Mouse (Mus musculus): ENCODE data around the gene Zmym3.

The Zmym3 gene

DNA sequence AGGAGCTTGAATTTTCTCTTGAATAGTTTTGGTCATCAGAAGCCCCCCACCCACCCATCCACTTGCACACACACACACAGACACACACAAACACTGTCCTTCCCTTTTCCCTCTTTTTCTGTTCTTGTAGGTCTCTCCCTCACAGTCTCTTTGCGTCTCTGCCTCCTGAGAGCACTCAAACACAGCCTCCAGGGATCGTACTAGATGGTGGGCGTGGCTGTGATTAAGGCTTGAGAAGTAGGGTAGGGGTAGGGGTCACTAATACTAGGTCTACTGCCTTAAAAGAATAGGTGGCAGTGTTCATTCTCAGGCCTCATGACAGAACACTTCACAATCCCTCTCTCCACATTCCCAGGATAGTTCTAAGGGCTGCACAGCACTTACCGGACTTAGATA lies at the start of gene Zmym3:
Gene Zmym3 (minus strand): TSS at position 150 of the 396 bp plus-strand sequence.
- no peak for DNase-seq (ENCODE audit: low read depth, low spot score)

- DNase-seq (ENCODE audit: low read depth, low spot score) = no peak
Observed at GRCm38 (mm10) chrX:101451591-101451990, 30.9 kb upstream of the Zmym3 start.

DNA sequence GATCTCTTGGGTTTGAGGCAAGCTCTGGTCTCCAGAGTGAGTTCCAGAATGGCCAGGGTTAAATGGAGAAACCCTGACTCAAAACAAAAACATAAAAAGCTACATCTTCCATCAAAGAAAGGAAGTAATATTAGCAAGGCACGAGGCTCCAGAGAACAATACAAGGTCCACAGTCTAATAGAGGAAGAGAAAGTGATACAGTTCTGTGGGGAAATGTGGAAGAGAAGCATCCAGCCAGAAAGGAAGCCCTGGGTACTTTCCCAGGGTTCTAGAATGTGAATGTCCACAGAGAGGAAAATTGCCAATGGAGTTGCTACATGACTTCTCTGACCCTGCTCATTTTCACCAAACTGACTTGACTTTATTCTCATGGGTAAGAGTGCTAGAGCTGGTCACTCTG lies 30.5 kb upstream of the Zmym3 start:
- no peak for DNase-seq (ENCODE audit: low read depth, low spot score)

DNA sequence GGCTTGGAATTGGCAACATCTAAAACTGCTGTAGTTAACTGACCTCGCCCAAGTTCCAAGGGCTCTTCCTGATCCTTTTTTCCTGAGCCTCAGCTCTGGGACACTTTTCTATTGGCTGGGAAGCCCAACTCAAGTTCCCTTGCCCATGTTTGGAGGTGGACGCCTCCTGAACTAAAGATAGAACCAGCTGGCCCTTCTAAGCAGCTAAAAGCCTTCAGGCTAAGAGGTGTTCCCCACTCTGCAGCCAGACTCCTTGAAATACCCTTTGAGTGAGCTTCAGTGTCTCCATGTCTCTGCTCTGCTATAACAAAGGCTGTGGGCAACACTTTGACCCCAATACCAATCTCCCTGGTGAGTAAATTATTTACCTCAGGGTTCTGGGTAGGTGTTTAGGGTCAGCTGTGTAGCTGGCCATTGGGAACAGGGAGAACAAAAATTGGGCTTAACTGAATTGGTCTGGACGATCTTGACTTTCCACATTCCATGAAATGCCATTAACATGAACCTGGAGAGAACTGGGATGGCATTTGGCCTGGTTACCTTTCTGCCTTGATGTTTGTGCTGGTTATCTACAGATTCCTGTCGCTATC lies 28.3 kb upstream of the Zmym3 start, which contains the start of gene Itgb1bp2:
Gene Itgb1bp2 (plus strand): TSS at position 203 of the 590 bp plus-strand sequence.
- no peak for DNase-seq (ENCODE audit: low read depth, low spot score)

- no peak for DNase-seq (ENCODE audit: low read depth, low spot score)
Observed at GRCm38 (mm10) chrX:101429976-101430375, 9.3 kb upstream of the Zmym3 start.

- peak; percentile 92 for DNase-seq (ENCODE audit: low read depth, low spot score)
Observed at GRCm38 (mm10) chrX:101429142-101429949, 8.7 kb upstream of the Zmym3 start, which contains the start of gene Nono. Nono (plus strand) TSS chrX:101429318.

DNA sequence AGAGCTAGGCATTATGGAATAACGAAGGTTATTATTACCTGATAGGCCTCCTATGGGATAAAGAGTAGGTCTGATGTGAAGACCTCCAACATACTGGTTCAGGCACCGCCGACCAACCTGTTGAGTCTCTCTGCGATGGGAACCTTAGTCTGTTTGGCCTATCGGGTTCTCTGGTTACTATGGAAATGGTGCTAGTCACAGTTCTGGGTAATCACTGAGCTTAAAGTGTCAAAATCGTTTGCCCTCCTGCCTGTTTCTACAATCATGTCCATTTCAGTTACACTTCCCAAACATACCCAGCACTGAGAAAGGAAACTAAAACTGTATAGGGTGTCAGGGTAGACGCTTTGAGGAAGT lies 8.1 kb upstream of the Zmym3 start:
- DNase-seq (ENCODE audit: low read depth, low spot score) = peak; percentile 8

GRCm38 (mm10) chrX:101427774-101428173 lies 7.1 kb upstream of the Zmym3 start:
- DNase-seq (ENCODE audit: low read depth, low spot score) = no peak

GRCm38 (mm10) chrX:101423462-101423861 lies 2.8 kb upstream of the Zmym3 start:
- no peak for DNase-seq (ENCODE audit: low read depth, low spot score)

DNA sequence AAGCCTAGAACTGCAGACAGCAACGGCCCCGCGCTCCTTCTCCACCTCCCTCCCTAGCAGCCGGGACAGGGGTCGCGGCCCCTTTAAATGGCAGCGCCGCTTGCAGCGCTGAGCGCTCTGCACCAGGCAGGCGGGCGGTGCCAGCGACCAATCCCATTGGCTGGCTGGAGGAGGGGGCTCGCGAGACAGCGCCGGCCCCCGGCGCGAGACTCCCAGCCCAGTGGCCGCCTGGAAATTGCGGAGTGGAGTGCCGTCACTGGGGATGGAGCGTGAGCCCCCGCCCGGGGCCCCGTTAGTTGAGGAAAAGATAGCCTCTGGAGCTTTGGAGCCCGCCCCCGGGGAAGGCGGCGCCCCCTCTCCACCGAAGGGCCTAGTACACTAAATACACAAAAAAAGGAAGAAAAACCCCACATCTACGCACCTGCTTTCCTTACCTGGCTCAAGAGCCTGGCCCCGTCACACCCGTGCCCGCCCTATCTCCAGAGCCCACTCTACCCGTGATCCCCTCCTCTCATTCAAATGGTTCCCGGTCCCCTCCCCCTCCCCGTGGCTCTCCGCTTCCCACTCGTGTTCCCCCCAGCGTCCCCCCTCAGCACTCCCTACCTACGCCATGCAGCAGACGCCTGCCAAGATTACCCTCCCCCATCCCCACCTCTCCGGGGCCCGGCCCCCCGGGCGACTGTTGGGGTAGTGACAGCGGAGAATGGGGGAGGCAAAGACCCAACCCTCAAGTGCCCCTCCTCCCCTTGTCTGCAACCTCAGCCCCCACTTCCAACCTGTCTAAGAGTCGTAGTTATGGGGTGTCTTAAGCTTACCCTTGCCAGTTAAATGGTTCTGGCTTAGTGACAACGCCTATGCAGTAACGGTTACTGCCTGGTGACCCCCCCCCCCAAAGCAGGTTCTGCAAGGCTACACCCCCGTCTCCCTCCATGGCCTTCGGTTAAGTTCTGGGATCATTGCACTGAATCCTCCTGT lies 637 bp downstream of the Zmym3 start:
- peak; percentile 75 for DNase-seq (ENCODE audit: low read depth, low spot score)

DNA sequence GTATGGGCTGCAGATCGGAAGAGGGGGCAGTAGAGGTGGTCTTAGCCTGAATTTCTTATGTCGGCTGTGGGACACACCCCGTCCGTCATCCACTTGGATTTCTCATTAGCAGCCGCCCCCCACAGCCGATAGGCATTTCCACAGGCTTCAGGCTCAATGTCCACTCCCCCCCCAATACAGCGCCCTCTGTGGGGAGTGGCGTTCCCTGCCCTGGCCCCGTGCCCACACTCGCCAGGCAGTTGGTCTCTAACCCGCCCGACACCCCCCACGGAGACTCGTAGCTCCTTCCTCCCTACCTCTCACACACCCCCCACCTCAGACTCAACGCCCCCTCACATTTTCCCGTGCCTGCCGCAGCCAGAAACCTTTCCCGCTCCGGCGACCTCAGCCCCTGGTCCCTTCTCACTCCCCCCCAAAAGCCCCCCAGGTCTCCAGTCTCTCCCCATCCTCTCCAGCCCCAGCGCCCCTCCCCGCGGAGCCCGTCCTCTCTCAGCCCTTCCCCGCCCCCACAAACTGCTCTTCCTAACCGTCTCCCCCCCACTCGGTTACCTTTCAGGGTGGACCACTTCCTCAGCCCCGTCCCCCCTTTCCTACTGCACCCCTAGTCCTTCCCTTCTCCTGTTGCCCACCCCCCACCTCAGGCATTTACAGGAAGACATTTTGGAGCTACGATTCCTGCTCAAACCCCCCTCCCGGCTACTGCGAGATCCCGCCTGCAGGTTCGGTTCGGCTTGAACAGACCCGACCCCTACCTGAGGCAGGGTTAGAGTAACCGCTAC lies 1.5 kb downstream of the Zmym3 start:
- peak; percentile 24 for DNase-seq (ENCODE audit: low read depth, low spot score)

DNA sequence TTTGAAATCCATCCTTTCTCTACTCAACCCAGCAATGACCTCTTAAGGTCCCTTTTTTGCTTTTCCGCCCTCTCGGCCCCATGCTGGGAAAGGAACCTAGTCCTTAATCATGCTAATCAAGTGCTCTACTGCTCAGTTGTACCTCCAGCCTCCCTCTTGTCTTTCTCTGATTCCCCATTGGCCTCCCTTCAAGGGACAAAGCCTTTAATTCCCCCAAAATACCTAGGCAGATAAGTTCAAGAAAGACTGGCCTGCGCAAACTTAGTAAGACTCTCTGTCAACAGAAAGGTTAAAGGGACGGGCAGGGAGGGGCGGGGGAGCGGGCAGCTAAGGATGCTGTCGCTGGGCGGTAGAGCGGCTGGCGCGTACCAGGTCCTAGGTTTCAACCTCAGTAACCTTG lies 24.2 kb downstream of the Zmym3 start:
- no peak for DNase-seq (ENCODE audit: low read depth, low spot score)

GRCm38 (mm10) chrX:101394341-101394740 lies 26.3 kb downstream of the Zmym3 start:
- no peak for DNase-seq (ENCODE audit: low read depth, low spot score)

- no peak for DNase-seq (ENCODE audit: low read depth, low spot score)
Observed at GRCm38 (mm10) chrX:101388866-101389537, 31.6 kb downstream of the Zmym3 start.

DNA sequence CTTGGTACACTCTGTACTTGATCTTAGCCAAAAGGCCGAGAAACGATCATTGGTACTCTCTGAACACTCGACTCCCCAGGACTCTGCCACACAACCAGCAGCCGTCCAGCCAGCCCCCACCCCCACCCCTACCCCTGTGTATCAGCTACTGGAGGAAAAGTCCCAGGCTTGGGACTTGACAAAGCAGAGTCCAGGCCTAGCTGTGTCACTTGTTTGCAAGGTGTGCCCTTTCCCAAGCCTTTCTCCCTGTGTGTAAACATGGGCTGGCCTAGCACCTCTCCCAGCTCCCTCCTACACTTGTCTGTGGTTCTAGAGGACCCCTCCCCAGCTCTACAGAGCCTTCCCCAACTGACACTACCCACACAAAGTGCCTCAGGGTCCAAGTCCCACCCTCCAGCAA lies 34.4 kb downstream of the Zmym3 start:
- no peak for DNase-seq (ENCODE audit: low read depth, low spot score)

DNA sequence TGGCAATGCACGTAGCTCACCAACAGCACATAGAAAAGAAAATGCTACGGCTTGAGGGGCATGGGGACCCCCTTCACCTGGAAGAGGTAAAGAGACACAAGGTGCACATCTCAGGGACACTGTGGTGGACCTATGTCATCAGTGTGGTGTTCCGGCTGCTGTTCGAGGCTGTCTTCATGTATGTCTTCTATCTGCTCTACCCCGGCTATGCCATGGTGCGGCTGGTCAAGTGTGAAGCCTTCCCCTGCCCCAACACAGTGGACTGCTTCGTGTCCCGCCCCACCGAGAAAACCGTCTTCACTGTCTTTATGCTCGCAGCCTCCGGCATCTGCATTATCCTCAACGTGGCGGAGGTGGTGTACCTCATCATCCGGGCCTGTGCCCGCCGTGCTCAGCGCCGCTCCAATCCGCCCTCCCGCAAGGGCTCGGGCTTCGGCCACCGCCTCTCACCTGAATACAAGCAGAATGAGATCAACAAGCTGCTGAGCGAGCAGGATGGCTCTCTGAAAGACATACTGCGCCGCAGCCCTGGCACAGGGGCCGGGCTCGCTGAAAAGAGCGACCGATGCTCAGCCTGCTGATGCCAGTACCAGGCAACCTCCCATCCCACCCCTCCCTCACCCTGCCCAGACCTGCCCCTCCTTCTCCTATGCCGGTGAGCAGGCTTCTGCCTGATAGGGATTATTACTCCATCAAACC lies 36.1 kb downstream of the Zmym3 start:
- DNase-seq (ENCODE audit: low read depth, low spot score) = no peak

DNA sequence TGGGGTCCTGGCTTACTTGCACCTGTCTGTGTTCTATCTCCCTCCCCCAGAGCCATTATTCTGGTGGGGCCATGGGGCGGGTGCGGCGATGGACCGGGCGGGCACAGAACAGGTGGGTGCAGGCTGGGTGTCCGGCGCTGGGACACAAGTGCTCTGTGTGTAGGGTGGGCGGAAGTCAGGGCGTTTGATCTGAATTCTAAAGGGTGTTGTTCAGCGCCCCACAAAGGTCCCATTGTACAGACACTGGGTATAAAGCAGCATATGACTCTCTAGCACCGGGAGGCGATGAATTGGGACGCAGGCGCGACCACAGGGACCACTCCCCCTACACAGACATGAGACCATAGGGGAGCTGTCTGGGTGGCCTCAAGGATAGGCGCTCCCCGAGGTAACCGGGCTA lies 37.2 kb downstream of the Zmym3 start:
- no peak for DNase-seq (ENCODE audit: low read depth, low spot score)

- no peak for DNase-seq (ENCODE audit: low read depth, low spot score)
Observed at GRCm38 (mm10) chrX:101379744-101380143, 40.9 kb downstream of the Zmym3 start.

DNA sequence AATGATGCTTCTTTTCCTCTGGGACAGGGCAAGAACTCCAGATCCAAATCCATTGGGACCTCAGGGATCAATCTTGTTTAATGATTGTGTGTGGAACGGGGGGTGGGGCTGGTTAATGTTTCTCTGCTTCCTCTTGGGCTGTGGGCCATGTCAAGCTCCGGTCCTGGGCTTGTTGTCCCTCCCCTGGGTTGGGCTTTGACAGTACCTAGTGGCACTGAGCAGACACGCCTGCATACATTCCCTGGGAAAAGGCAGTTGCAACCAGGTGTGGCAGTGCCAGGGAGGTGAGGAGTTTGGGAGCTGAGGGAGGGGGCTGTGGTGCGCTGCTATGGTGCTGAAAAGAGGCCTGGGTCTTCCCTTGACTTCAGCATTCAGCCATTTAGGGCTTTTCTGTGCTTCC lies 43.6 kb downstream of the Zmym3 start:
- DNase-seq (ENCODE audit: low read depth, low spot score) = no peak
